ENCODE assay signal across 27 mouse cellular contexts in the genomic region with DNA sequence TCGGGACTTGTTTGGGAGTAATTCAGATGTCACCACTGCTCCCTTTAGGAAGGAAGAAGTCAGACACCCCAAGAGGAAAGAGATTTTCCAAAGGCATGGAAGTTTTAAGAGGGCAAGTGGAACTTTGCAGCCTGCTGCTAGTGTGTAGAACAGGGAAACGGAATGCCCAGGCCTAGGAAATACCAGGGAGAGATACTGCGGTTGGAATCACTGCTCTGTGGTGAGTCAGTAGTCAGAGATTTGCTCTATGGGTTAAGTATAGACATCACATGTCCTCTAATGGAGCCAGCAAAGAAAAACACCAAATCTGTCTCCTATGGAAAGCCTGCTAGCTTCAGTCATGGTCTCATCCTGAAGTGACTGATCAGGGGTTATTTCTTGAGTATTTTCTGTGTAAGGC. TPM values are rescaled to one million over a fixed set of nuclear protein-coding genes. Genes with fewer than 3 reads are reported as not detected.
DNase-seq lines count a peak whose midpoint lies in the region; ATAC-seq lines count a peak whose summit lies in the region.
"Had no signal": no experiment of that assay in that cellular context is flagged by ENCODE, and none has a peak within 500 bp of the region (broad histone marks: within the 10 kb centered on the region; RNA-seq: fewer than 3 reads in every experiment).

No protein-coding gene starts in this region.

- H3K36me3 ChIP-seq in forebrain, embryonic 11.5 days (ENCODE audit: control insufficient read depth, insufficient read depth, low read length), result no peaks in the 10 kb centered on the region
- no peaks in the 10 kb centered on the region for H3K36me3 ChIP-seq in liver, embryonic 11.5 days (ENCODE audit: control insufficient read depth, insufficient read depth, low read length)
- H3K36me3 ChIP-seq: embryonic facial prominence, embryonic 13.5 days; embryonic facial prominence, embryonic 15.5 days; forebrain, embryonic 12.5 days had no signal

- 94% methylated on average over 3 of the region's 3 CpGs for WGBS in forebrain, embryonic 11.5 days
- WGBS in liver, embryonic 11.5 days, result 65% methylated on average over 3 of the region's 3 CpGs

- no peak overlapping the region for H3K4me2 ChIP-seq in forebrain, embryonic 11.5 days (ENCODE audit: low read depth, low read length, severe bottlenecking)
- no peak overlapping the region for H3K4me2 ChIP-seq in liver, embryonic 11.5 days
- H3K4me2 ChIP-seq: embryonic facial prominence, embryonic 13.5 days; embryonic facial prominence, embryonic 15.5 days; forebrain, embryonic 12.5 days had no signal

- ATAC-seq in forebrain, embryonic 11.5 days (replicated peaks; ENCODE audit: low FRiP score), result no peak
- no peak for ATAC-seq in liver, embryonic 11.5 days (replicated peaks; ENCODE audit: low FRiP score)
- ATAC-seq: activated CD4-positive, CD25-positive, alpha-beta regulatory T cell, adult 4 months; forebrain, embryonic 14.5 days; forebrain, embryonic 16.5 days; Patski had no signal

- no peaks in the 10 kb centered on the region for H3K27me3 ChIP-seq in forebrain, embryonic 11.5 days (ENCODE audit: control insufficient read depth, insufficient read depth, low read length)
- no peaks in the 10 kb centered on the region for H3K27me3 ChIP-seq in liver, embryonic 11.5 days (replicated peaks; ENCODE audit: control insufficient read depth, insufficient read depth, low read length)
- H3K27me3 ChIP-seq: CH12.LX; embryonic facial prominence, embryonic 13.5 days; embryonic facial prominence, embryonic 15.5 days; forebrain, embryonic 12.5 days; Patski had no signal

- H3K4me1 ChIP-seq in forebrain, embryonic 11.5 days (replicated peaks; ENCODE audit: control insufficient read depth, insufficient read depth, low read length), result no peaks in the 10 kb centered on the region
- no peaks in the 10 kb centered on the region for H3K4me1 ChIP-seq in liver, embryonic 11.5 days (replicated peaks; ENCODE audit: control insufficient read depth, insufficient read depth, low read length)
- H3K4me1 ChIP-seq: embryonic facial prominence, embryonic 15.5 days; forebrain, embryonic 12.5 days had no signal

- DNase-seq in 3134 (ENCODE audit: extremely low read depth, insufficient read length, low spot score), result peak; percentile 27
- DNase-seq in 3T3-L1 (ENCODE audit: low read depth, low spot score), result peak; percentile 53
- DNase-seq in NIH3T3 (ENCODE audit: low read depth), result peak; percentile 72
- DNase-seq in ZHBTc4 (ENCODE audit: low read depth, low spot score), result peak; percentile 19
- no peak for DNase-seq in forebrain, embryonic 11.5 days (ENCODE audit: low spot score)
- DNase-seq in thymus, adult 18-20 months, result no peak
- no peak for DNase-seq in liver, embryonic 11.5 days (ENCODE audit: low spot score)
- DNase-seq in lung, postnatal 4 days, result no peak
- DNase-seq: adrenal gland, adult 8-10 months; adrenal gland, postnatal 14 days; adrenal gland, postnatal 36 days; cerebellum, adult 18-20 months; cerebellum, adult 8-10 months; cerebellum, adult 9-11 months; cerebellum, postnatal 14 days; cerebellum, postnatal 36 days; embryo, embryonic 11 days had no signal

- H3K27ac ChIP-seq in forebrain, embryonic 11.5 days (ENCODE audit: low read depth, low read length), result no peak overlapping the region
- H3K27ac ChIP-seq in liver, embryonic 11.5 days (ENCODE audit: low read depth, low read length), result no peak overlapping the region
- H3K27ac ChIP-seq: embryonic facial prominence, embryonic 13.5 days; embryonic facial prominence, embryonic 15.5 days; forebrain, embryonic 12.5 days had no signal

- no peaks in the 10 kb centered on the region for H3K9me3 ChIP-seq in forebrain, embryonic 11.5 days (ENCODE audit: control insufficient read depth, low read length)
- no peaks in the 10 kb centered on the region for H3K9me3 ChIP-seq in liver, embryonic 11.5 days (ENCODE audit: control insufficient read depth, low read length)
- H3K9me3 ChIP-seq: embryonic facial prominence, embryonic 13.5 days; embryonic facial prominence, embryonic 15.5 days; forebrain, embryonic 12.5 days had no signal

- no peak overlapping the region for H3K9ac ChIP-seq in forebrain, embryonic 11.5 days (ENCODE audit: low read length)
- H3K9ac ChIP-seq in liver, embryonic 11.5 days (ENCODE audit: low read depth, low read length), result no peak overlapping the region
- H3K9ac ChIP-seq: embryonic facial prominence, embryonic 13.5 days; embryonic facial prominence, embryonic 15.5 days; forebrain, embryonic 12.5 days had no signal

- H3K4me3 ChIP-seq in forebrain, embryonic 11.5 days (ENCODE audit: low read depth, low read length), result no peak overlapping the region
- no peak overlapping the region for H3K4me3 ChIP-seq in liver, embryonic 11.5 days (ENCODE audit: low read depth, low read length)
- H3K4me3 ChIP-seq: embryonic facial prominence, embryonic 13.5 days; embryonic facial prominence, embryonic 15.5 days; forebrain, embryonic 12.5 days had no signal

RNA-seq across cellular contexts. Expression of gene Cdrt4, which starts 10.8 kb away (rescaled TPM):
- not detected in 2 replicates for polyA plus RNA-seq in forebrain, embryonic 11.5 days (2014; fragmentation: Nextera tagmentation; extraction: Ambion mirVana)
- 0.26 TPM in 1 of 2 replicates, not detected in the other for polyA plus RNA-seq in liver, embryonic 11.5 days (2014; fragmentation: Nextera tagmentation; extraction: Ambion mirVana)
- polyA plus RNA-seq: activated CD4-positive, CD25-positive, alpha-beta regulatory T cell, adult 4 months; C2C12; embryonic facial prominence, embryonic 11.5 days; forebrain, embryonic 12.5 days; forebrain, embryonic 14.5 days; forebrain, embryonic 16.5 days; Patski had no signal

Comparison
In these comparisons a context has a peak if more than half of its experiments do, and no peak if none do; other contexts are left out.
1. DNase-seq: peak in 3134 (single experiment), 3T3-L1 (single experiment), NIH3T3 (single experiment) and ZHBTc4 (single experiment); none in forebrain, embryonic 11.5 days (single experiment), thymus, adult 18-20 months (0 of 2), liver, embryonic 11.5 days (single experiment) and lung, postnatal 4 days (0 of 2).